Mouse (Mus musculus): ENCODE results near the gene 4930404H24Rik. TPM values are rescaled to one million over a fixed set of nuclear protein-coding genes. Genes with fewer than 3 reads are reported as not detected.
A peak's percentile ranks its signal among the peaks of the same experiment; 100 is the strongest.

The 4930404H24Rik gene
- polyA plus RNA-seq, 1 experiment = not detected

DNA sequence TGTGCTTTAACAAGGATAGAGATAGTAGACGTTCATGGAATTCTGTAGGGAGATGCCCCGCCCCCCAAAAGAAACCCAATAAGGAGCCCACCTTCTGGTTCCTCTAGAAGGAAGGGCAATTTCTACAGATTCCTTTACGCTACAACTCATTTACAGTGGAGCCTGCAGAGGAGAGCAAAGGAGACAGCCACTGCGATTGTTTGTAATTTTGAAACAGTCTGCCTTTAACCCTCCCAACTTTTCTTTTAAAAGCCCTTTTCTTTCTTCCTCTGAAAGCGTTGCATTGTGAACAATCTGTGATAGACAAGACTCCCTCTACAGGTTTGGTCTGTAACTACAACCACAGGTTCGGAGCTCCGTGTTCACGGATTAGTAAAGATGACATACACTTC lies 46.6 kb upstream of the 4930404H24Rik start:
- Histone ChIP-seq H3K4me3 (peak overlapping the region; percentile 32), H3K4me2 (ENCODE audit: low read depth) (peak overlapping the region; percentile 100)

GRCm38 (mm10) chr2:153446476-153446875 lies 46.1 kb upstream of the 4930404H24Rik start:
- no peaks in the 10 kb centered on the region for H3K79me2 ChIP-seq (ENCODE audit: control insufficient read depth, insufficient read depth)
- H3K27me3 ChIP-seq (ENCODE audit: control insufficient read depth, insufficient read depth, insufficient read length) = peaks cover 9% of the 10 kb centered on the region
- no peak overlapping the region for H3K4me3 ChIP-seq
- TF ChIP-seq CEBPB (IDR thresholded peaks at IDR 0.05; ENCODE audit: insufficient read depth, poor library complexity, severe bottlenecking) (no peak), REST (IDR thresholded peaks at IDR 0.05; ENCODE audit: insufficient read depth, insufficient read length) (no peak), MYOD1 (IDR thresholded peaks at IDR 0.05; ENCODE audit: control insufficient read depth in 1 of 3, insufficient read length in 2 of 3, low read depth in 2 of 3) (no peak), POLR2A (IDR thresholded peaks at IDR 0.05; ENCODE audit: insufficient read length, low read depth) (no peak), SRF (IDR thresholded peaks at IDR 0.05; ENCODE audit: control insufficient read depth, insufficient read length, low read depth) (no peak), USF1 (IDR thresholded peaks at IDR 0.05; ENCODE audit: low read depth) (no peak), MAX (IDR thresholded peaks at IDR 0.05; ENCODE audit: low read depth) (no peak), POLR2AphosphoS2 (IDR thresholded peaks at IDR 0.05; ENCODE audit: insufficient read length, low read depth) (no peak), TCF12 (IDR thresholded peaks at IDR 0.05; ENCODE audit: insufficient read depth, poor library complexity, severe bottlenecking) (no peak), MYOG (IDR thresholded peaks at IDR 0.05; ENCODE audit: control insufficient read depth in 1 of 3, insufficient read depth in 1 of 3, insufficient read length in 2 of 3, low read depth in 2 of 3) (no peak), TCF3 (IDR thresholded peaks at IDR 0.05; ENCODE audit: insufficient read length, low read depth) (no peak), E2F4 (IDR thresholded peaks at IDR 0.05; ENCODE audit: insufficient read depth) (no peak)
- no peak overlapping the region for H3ac ChIP-seq (ENCODE audit: control insufficient read depth, insufficient read length)
- H3K36me3 ChIP-seq (ENCODE audit: control insufficient read depth, insufficient read depth) = no peaks in the 10 kb centered on the region
- H3K4me2 ChIP-seq (ENCODE audit: low read depth) = no peak overlapping the region

More for the DNA sequence above, 46.6 kb upstream of the 4930404H24Rik start:
- Histone ChIP-seq H3ac (ENCODE audit: control insufficient read depth, insufficient read length) (no peak overlapping the region), H3K27me3 (ENCODE audit: control insufficient read depth, insufficient read depth, insufficient read length) (peaks cover 9% of the 10 kb centered on the region), H3K79me2 (ENCODE audit: control insufficient read depth, insufficient read depth) (no peaks in the 10 kb centered on the region), H3K36me3 (ENCODE audit: control insufficient read depth, insufficient read depth) (no peaks in the 10 kb centered on the region)
- no peak for TF ChIP-seq TCF12 (IDR thresholded peaks at IDR 0.05; ENCODE audit: insufficient read depth, poor library complexity, severe bottlenecking)
- no peak for TF ChIP-seq CEBPB (IDR thresholded peaks at IDR 0.05; ENCODE audit: insufficient read depth, poor library complexity, severe bottlenecking)
- TF ChIP-seq REST (IDR thresholded peaks at IDR 0.05; ENCODE audit: insufficient read depth, insufficient read length) = no peak
- no peak for TF ChIP-seq USF1 (IDR thresholded peaks at IDR 0.05; ENCODE audit: low read depth)

DNA sequence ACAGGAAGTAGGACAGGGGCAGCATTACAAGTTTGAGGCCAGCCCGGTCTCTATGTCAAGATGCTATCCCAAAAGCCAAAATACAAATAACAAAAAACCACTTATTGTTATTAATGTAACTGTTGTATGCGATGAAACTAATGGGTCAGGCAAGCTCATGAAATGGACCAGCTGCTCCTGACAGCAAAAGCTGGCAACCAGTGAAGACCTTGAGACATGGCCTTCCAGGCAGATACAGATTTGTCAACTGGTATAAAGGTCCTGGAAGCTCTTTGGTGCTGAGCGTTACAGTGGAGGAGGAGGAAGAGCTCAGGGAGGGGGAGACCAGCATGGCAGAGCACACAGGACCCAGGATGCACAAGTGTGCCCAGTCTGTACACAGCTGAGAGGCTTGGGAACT lies 44.9 kb upstream of the 4930404H24Rik start:
- H3K4me2 ChIP-seq (ENCODE audit: low read depth) = no peak overlapping the region
- no peaks in the 10 kb centered on the region for H3K36me3 ChIP-seq (ENCODE audit: control insufficient read depth, insufficient read depth)
- no peak overlapping the region for H3K4me3 ChIP-seq
- H3K79me2 ChIP-seq (ENCODE audit: control insufficient read depth, insufficient read depth) = no peaks in the 10 kb centered on the region
- H3ac ChIP-seq (ENCODE audit: control insufficient read depth, insufficient read length) = no peak overlapping the region
- TF ChIP-seq REST (IDR thresholded peaks at IDR 0.05; ENCODE audit: insufficient read depth, insufficient read length) (no peak), SRF (IDR thresholded peaks at IDR 0.05; ENCODE audit: control insufficient read depth, insufficient read length, low read depth) (no peak), TCF12 (IDR thresholded peaks at IDR 0.05; ENCODE audit: insufficient read depth, poor library complexity, severe bottlenecking) (no peak), MYOD1 (IDR thresholded peaks at IDR 0.05; ENCODE audit: control insufficient read depth in 1 of 3, insufficient read length in 2 of 3, low read depth in 2 of 3) (no peak), TCF3 (IDR thresholded peaks at IDR 0.05; ENCODE audit: insufficient read length, low read depth) (no peak), USF1 (IDR thresholded peaks at IDR 0.05; ENCODE audit: low read depth) (no peak), POLR2A (IDR thresholded peaks at IDR 0.05; ENCODE audit: insufficient read length, low read depth) (no peak)
- peaks cover 9% of the 10 kb centered on the region for H3K27me3 ChIP-seq (ENCODE audit: control insufficient read depth, insufficient read depth, insufficient read length)

DNA sequence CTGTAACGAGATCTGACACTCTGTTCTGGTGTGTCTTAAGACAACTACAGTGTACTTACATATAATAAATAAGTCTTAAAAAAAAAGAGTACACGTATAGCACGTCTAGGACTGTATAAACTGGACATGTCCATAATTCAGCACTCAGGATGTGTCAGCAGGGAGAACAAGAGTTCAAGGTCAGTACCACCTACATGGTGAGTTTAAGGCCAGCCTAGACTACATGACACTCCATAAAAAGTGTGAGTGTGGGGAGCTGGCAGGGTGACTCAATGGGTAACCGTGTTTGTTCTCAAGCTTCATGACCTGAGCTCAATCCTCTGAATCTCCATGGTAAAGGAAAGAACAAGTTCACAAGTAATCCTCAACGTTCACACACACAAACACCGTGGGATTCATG lies 44.1 kb upstream of the 4930404H24Rik start:
- Histone ChIP-seq H3ac (ENCODE audit: control insufficient read depth, insufficient read length) (no peak overlapping the region), H3K27me3 (ENCODE audit: control insufficient read depth, insufficient read depth, insufficient read length) (peaks cover 7% of the 10 kb centered on the region), H3K36me3 (ENCODE audit: control insufficient read depth, insufficient read depth) (no peaks in the 10 kb centered on the region), H3K4me2 (ENCODE audit: low read depth) (no peak overlapping the region), H3K4me3 (no peak overlapping the region), H3K79me2 (ENCODE audit: control insufficient read depth, insufficient read depth) (no peaks in the 10 kb centered on the region)
- TF ChIP-seq REST (IDR thresholded peaks at IDR 0.05; ENCODE audit: insufficient read depth, insufficient read length) (no peak), E2F4 (IDR thresholded peaks at IDR 0.05; ENCODE audit: insufficient read depth) (no peak), TCF3 (IDR thresholded peaks at IDR 0.05; ENCODE audit: insufficient read length, low read depth) (no peak), MYOD1 (IDR thresholded peaks at IDR 0.05; ENCODE audit: control insufficient read depth in 1 of 3, insufficient read length in 2 of 3, low read depth in 2 of 3) (no peak), POLR2A (IDR thresholded peaks at IDR 0.05; ENCODE audit: insufficient read length, low read depth) (no peak), TCF12 (IDR thresholded peaks at IDR 0.05; ENCODE audit: insufficient read depth, poor library complexity, severe bottlenecking) (no peak), POLR2AphosphoS2 (IDR thresholded peaks at IDR 0.05; ENCODE audit: insufficient read length, low read depth) (no peak)

- no peak overlapping the region for H3K4me2 ChIP-seq (ENCODE audit: low read depth)
- TF ChIP-seq TCF12 (IDR thresholded peaks at IDR 0.05; ENCODE audit: insufficient read depth, poor library complexity, severe bottlenecking) (no peak), USF1 (IDR thresholded peaks at IDR 0.05; ENCODE audit: low read depth) (no peak), POLR2A (IDR thresholded peaks at IDR 0.05; ENCODE audit: insufficient read length, low read depth) (no peak), SRF (IDR thresholded peaks at IDR 0.05; ENCODE audit: control insufficient read depth, insufficient read length, low read depth) (no peak), CEBPB (IDR thresholded peaks at IDR 0.05; ENCODE audit: insufficient read depth, poor library complexity, severe bottlenecking) (no peak), POLR2AphosphoS2 (IDR thresholded peaks at IDR 0.05; ENCODE audit: insufficient read length, low read depth) (no peak), MYOD1 (IDR thresholded peaks at IDR 0.05; ENCODE audit: control insufficient read depth in 1 of 3, insufficient read length in 2 of 3, low read depth in 2 of 3) (no peak), REST (IDR thresholded peaks at IDR 0.05; ENCODE audit: insufficient read depth, insufficient read length) (no peak), MYOG (IDR thresholded peaks at IDR 0.05; ENCODE audit: control insufficient read depth in 1 of 3, insufficient read depth in 1 of 3, insufficient read length in 2 of 3, low read depth in 2 of 3) (no peak), E2F4 (IDR thresholded peaks at IDR 0.05; ENCODE audit: insufficient read depth) (no peak), TCF3 (IDR thresholded peaks at IDR 0.05; ENCODE audit: insufficient read length, low read depth) (no peak), MAX (IDR thresholded peaks at IDR 0.05; ENCODE audit: low read depth) (no peak)
- no peak overlapping the region for H3K4me3 ChIP-seq
Measured at GRCm38 (mm10) chr2:153453961-153454759, 38.4 kb upstream of the 4930404H24Rik start.

More at GRCm38 (mm10) chr2:153453961-153454759, 38.4 kb upstream of the 4930404H24Rik start:
- Histone ChIP-seq H3K27me3 (ENCODE audit: control insufficient read depth, insufficient read depth, insufficient read length) (peaks cover 35% of the 10 kb centered on the region), H3ac (ENCODE audit: control insufficient read depth, insufficient read length) (no peak overlapping the region), H3K36me3 (ENCODE audit: control insufficient read depth, insufficient read depth) (no peaks in the 10 kb centered on the region), H3K79me2 (ENCODE audit: control insufficient read depth, insufficient read depth) (no peaks in the 10 kb centered on the region)

Data from myocyte (in vitro differentiated cells).